Mouse (Mus musculus) induced T-regulatory cell, adult 2 months (primary cell): ENCODE measurements around the gene Nanos3.

Experiments used
- DNase-seq: peaks from one replicate; pipeline ENCODE4 v3.0.0-alpha.2; 2012; ENCODE audit warnings: low read depth

The Nanos3 gene

GRCm38 (mm10) chr8:84183261-84184084 lies 1.5 kb downstream of the Nanos3 start:
- peak; percentile 58 for DNase-seq

- no peak for DNase-seq
Measured at GRCm38 (mm10) chr8:84182833-84183232, 2.2 kb downstream of the Nanos3 start.

DNA sequence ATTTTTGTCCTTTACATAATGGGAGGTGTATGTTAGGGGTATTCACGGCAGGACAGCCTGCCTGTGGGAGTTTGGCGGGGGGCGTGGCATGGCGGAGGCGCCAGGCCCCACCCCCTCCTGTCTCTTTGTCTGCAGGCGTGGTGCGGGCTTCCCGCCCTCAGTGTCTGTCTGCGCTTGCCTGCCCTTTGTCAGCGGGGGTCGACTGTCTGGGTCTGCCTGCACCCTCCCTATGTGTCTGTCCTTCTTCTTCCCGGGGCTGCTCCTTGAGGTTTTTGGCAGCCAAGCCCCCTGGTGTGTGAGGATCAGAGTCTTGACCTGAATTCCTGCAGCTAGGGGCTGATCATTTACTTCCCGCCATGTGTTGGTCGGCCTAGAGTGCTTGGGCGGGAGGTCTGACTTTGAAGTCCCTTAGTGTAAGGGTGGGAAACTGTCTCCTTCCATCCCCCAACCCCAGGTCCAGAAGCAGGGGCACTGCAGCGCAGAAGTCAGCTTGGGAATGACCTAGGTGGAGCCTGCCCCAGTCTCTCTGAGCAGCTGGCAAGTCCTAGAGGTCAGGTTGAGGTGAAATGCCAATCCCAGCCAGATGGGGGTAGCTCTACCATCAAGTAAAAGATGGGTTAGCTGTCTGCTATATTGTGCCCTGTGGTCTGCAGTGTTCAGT lies 4.4 kb downstream of the Nanos3 start:
- peak; percentile 47 for DNase-seq

DNA sequence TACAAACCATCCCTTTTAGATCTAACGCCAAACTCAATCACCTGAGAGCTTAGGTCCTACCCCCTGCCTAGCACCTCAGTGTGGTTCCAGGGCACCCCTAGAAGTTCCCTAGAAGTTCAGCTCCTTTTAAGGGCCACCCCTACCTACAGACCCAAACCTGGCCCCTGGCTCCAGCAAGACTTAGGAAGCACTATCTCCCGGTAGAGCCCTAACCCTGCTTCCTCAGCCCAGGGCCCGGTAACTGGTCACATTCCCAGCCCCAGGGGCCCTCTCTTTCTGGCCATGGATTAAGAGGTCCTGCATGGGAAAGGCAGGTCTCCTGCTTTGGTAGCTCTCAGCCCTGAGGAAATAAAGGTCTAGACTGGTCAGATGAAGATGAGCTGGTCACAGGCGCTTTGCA lies 5.1 kb downstream of the Nanos3 start:
- DNase-seq, result no peak

DNA sequence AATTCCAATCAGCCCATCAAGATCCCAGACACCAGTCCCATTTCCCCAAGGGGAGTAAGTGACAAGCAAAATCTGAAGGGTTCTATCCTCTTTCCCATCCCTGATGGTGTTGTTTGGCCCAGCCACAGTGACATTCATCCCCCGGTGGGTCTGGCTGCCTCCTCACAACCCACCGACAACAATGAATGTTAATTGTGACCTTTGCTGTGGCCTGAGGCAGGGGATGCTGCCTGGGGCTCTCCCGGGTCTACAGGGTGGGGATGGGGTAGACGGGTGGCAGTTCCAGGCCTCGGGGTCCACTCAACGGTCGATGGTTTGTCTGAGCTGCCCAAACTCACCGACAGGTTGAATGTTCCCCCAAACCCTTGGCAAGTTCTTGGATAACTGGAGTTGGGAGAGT lies 6.4 kb downstream of the Nanos3 start:
- no peak for DNase-seq

GRCm38 (mm10) chr8:84177405-84177804 lies 7.6 kb downstream of the Nanos3 start:
- no peak for DNase-seq

DNA sequence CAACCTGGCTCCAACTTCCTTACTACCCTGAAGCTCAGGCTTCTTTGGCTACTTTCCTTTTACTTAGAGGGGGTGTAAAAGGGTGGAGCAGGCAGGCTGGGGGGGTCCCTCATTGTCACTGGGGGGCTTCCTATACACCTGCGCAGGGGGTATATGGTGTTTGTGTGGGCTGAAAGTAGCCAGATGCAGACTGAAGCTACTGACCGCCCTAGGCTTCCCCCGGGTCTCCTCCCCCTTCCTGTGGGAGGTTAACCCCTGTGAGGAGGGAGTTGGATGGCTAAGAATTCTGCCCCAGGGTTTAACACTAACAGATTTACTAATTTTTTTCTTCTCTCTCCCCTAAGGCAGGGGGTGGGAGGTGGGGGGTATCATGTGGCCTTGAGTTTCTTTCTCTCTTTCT lies 8.5 kb downstream of the Nanos3 start:
- DNase-seq, result no peak

DNA sequence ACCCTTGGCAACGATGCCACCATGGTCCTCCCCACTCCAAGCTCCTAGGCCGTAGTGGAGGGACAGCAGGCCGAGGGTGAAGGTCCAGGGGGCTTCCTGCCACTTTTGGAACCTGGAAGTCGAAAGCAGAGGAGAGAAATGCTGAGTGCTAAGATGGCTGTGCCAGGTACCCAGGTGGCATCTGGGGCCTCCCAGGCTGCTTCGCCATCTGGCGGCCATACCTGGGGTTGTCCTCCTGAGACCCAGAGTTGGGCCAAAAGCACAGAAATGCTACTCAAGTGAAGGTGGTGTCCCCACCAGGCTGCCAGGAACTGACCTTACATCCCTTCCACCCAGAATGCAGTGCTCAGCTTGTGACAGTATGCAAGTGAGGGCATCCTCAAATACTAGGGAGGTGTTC lies 11.2 kb downstream of the Nanos3 start:
- DNase-seq, result peak; percentile 83

DNA sequence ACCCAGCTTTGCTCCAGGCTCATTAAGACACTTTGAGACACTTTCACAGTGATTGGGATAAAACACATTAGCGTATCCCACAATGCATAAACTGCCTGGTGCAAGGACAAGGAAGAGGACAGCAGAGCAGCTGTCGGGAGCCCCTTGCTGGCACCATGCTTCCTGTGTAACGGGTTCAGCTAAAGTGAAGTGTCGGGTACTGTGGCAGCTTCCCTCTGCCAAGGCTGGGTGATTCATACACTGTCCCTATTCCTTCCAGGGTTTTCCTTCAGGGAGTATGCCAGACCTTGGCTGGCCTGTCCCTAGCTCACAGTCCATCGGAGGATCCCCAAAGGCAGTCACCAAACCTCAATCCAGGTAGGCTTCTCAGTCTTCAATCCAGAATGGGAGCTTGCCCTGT lies 14.9 kb downstream of the Nanos3 start:
- no peak for DNase-seq

DNA sequence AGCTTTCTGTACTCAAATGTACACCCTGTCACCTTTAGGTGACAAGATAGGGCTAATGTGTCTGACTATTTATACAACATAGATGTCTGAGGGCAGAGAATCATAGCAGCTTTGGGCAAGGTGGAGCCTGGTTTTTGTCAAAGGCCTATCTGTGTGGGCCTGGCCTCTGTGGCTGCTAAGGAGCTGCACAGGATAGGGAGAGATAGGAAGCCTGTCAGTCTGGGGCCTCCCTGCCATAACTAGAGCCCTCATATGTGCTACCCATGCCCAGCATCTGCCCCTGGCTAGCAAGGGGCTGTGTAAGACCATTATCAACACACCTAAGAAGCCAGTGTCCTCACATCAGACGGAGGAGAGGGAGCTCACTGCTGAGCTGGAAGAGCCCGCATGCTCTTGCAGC lies 17.3 kb downstream of the Nanos3 start:
- no peak for DNase-seq

DNA sequence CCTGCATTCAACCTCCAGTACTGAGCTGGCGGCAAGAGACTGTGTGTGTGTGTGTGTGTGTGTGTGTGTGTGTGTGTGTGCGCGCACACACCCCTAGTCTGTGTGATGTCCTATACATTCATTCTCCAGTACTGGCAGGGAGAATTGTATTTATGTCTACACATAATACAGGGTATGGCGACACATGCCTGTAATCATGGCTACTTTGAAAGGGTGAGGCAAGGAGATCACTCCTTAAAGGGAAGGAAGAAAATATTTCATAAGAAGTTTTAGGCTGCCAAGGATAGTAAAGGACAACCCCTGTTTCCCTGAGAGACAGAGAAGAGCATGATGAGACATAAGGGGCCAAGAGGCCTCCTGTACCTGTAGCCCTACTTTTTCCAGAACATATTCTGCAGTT lies 27.4 kb downstream of the Nanos3 start:
- DNase-seq, result no peak

- DNase-seq, result no peak
Measured at GRCm38 (mm10) chr8:84149181-84149580, 35.8 kb downstream of the Nanos3 start.

- DNase-seq, result no peak
Measured at GRCm38 (mm10) chr8:84148531-84148850, 36.5 kb downstream of the Nanos3 start.

DNA sequence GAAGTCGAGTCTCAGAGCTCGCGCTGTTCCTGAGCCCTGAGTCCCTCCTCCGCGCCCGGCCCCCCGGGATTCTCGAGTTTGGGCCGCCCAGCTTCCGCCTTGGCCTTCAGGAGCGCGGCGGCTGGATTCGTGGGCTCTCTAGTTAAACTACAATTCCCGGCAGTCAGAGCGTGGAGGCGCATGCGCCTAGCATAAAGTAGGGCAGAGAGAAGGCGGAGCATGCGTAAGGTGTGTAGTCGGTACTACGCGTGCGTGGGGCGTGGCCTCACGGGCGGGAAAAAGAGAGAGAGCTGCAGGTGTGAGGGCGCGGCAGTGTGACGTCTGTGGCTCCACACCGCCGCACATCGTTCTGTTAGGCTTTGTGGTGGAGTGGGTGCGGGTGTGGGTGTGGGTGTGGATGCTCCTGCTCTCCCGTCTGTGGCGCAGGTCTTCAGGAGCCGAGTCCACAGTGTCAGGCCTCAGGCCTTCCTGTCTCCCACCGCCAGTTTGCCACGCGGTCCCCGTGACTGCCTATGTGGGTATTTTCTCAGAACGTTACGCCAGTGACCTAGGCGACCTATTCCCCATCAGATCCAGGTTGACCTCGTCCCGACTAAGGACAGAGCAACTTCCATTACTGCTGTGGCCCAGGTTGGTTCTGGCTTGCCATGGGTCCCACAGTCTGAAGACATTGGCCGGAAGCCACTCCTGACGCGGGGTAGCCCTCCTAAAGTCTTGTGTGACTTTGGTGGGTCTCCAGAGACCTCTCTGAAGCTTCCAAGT lies 37.1 kb downstream of the Nanos3 start, which contains the start of the genes Cc2d1a and 4930432K21Rik:
Cc2d1a (minus strand) TSS at position 168 of the 762 bp plus-strand sequence.
4930432K21Rik (plus strand) TSS at position 257 of the 762 bp plus-strand sequence.
- DNase-seq, result peak; percentile 99

DNA sequence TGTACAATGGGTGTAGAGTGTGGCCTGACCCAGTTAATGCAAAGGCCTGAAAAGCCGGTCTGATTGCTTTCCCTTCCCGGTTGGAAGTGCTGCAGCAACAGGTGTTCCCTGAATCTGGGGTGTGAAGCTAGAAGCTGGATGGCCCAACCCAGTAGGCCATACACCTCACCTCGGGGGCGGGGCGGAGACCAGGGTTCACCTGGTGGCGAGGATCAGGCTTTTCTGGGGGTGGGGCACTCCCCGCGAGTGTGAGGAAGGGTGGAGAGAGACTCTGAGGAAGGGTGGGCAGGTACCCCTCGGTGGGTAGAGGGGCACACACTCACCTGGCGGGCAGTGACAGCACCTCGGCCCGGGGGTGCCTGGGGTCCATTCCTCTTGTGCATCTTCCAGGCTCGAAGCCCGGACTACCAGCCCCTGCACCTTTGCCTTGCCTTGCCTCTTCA lies 37.7 kb downstream of the Nanos3 start:
- no peak for DNase-seq

DNA sequence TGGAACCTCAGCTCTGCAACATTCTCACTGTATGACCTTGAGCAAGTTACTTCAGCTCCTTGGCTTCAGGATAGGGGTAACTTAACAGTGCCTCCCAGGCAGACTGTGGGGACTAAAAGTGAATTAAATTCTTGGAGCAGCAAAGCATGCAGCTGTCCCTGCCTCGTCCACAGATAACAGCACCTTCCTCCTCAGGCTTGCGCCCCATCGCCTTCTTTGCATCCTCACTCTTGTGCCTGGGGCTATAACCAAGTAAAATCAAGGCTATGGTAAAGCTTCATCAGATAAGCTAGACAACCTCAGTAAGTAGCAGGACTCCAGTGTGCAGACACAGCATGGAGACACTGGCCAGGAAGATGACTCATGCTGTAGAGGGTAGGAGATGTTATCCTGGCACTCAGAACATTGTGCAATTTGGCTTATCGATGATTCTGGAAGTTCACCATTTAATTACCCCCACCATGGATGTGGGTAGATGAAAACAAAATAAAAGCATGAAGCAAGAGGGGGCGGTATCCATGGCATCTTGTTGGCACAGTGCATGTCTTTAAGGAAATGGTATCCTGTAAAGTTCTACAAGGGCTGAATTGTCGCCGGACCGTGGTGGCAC lies 40.3 kb downstream of the Nanos3 start:
- DNase-seq, result no peak

- DNase-seq, result no peak
Measured at GRCm38 (mm10) chr8:84140838-84141237, 44.2 kb downstream of the Nanos3 start.

GRCm38 (mm10) chr8:84137848-84138247 lies 47.2 kb downstream of the Nanos3 start:
- DNase-seq, result no peak

DNA sequence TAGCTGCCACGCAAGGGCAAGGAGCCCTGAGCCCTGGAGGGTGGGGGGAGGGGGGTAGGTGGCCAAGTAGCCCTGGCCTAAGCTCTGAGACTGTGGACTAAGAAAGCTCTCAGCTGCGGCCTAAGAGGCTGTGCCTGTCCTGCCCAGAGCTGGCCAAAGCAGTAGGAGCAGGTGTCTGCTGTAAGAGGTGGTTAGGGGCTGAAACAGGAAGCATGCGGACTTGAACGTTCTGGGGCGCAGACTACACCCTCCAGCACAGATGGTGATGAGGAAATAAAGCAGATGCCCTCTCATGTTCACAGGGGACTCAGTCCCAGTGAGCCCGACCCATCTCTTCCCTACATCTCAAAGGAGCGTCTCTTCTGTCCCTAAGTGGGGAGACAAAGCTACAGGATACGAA lies 52.8 kb downstream of the Nanos3 start:
- peak; percentile 54 for DNase-seq

DNA sequence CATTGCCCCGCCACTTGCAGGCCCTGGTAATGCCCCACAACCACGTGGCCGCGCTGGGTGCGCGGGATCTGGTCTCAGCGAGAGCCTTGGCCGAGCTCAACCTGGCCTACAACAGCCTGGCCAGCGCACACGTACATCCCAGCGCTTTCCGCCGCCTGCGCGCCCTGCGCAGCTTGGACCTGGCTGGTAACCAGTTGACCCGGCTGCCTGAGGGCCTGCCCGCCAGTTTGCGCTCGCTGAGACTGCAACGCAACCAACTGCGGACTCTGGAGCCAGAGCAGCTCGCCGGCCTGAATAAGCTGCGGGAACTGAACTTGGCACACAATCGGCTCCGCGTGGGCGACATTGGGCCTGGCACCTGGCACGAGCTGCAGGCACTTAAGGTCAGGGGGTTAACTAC lies 54.2 kb downstream of the Nanos3 start:
- no peak for DNase-seq

- peak; percentile 82 for DNase-seq
Measured at GRCm38 (mm10) chr8:84128277-84128676, 56.7 kb downstream of the Nanos3 start.

DNA sequence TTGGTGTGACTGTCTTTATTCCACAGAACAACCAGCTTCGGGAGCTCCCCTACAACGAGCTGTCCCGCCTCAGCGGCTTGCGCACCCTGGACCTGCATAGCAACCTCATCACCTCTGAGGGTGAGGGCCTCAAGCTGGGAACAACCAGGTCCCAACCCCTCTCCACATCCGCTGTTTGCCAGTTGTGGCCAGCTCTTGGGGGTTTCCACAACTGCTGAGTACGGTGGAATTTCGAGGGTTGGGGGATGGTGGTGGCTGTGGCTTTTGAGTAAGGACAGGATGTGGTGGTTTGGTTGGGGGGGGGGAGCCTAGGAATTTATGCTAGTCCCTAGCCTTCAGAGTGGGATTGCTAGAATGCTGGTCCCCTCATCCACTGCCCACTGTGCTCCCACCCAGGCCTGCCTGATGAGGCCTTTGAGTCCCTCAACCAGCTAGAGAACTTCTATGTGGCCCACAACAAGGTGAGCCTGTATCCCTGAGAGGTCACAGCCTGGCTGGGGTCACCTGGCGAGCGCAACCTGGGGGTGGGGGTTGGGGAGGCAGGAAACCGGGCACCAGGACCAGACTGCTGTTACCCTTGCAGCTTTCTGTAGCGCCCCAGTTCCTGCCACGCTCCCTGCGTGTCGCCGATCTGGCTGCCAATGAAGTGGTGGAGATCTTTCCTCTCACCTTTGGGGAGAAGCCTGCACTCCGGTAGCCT lies 57.7 kb downstream of the Nanos3 start:
- peak; percentile 98 for DNase-seq
